Mouse (Mus musculus) ovary, postnatal 36 days (tissue): Measurements from ENCODE around the gene Klhl2.

ENCODE experiments used
- DNase-seq: peaks from one replicate; pipeline ENCODE4 v3.0.0; 2022; ENCODE audit warnings: low spot score, mixed read lengths

The Klhl2 gene

DNA sequence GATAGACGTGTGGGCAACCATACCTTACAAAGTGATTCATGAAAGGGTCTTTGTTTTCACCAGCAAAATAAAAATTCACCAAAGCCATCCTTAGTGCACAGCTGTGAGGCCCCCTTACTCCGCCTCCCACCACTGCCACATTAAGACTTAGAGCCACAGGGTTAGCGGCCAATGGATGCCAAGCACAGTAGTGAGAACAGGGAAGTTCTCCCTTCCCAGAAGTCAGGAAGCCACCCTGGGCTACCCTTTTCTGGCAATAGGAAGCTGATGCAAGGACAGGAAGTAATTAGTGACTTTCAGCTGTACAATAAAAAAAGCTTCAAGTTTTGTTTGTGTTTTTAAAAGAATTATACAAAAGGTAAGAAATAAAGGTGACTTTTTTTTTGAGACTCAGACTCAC is 18.2 kb downstream of the Klhl2 start:
- no peak for DNase-seq

DNA sequence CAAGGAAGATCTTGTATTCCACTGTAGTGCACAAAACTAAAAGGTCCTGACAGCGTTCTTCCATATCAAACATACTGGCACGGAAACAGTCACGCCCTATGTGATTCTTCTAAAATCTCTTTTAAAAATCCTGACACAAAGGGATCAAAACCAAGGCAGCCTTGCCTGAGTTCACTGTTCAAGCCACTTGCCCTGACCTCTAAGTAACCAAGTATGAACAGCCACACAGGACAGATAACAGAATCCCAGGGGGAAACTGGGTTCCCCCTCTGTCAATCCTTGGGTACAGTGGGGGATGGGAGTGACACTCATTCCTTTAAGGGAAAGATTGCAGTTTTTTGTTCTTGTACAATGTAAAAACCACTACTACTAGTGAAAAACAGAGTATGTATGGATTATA is 19.9 kb downstream of the Klhl2 start:
- DNase-seq = no peak

DNA sequence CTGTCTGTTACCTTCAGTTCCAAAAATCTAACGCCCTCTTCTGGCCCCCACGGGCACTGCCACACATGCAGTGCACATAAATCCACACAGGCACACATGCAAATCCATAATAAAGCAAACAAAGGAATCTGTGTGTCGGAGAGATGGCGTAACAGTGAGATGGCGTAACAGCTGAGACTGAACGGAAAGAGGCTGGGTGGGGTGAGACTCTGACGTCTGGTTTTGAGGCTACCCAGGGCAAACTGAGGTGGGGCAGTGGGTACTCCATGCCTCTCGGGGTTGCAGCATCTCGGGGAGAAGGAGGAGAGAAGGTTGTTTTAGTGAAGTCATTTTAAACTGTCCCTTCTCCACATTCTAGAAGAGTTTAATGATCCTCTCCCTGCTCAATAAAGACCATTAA is 20.4 kb downstream of the Klhl2 start:
- no peak for DNase-seq

DNA sequence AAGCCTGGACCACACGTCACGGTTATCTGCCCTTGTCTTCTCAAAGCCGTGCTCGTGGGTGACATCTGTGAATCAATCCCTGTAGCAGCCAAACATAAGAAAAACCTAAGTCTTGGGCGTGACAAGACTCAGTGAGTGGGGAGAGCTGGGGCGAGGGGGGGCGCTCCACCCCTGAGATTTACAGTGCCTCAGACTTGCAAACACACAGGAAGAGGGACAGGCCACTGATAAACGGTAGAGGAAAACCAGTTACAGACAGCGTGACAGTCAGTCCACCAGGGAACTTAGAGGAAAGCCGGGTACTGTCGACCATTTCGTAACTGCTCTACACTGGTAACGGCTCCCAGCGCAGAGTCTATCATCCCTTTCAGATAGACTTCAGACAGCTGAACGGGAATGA is 21.4 kb downstream of the Klhl2 start:
- DNase-seq = no peak

DNA sequence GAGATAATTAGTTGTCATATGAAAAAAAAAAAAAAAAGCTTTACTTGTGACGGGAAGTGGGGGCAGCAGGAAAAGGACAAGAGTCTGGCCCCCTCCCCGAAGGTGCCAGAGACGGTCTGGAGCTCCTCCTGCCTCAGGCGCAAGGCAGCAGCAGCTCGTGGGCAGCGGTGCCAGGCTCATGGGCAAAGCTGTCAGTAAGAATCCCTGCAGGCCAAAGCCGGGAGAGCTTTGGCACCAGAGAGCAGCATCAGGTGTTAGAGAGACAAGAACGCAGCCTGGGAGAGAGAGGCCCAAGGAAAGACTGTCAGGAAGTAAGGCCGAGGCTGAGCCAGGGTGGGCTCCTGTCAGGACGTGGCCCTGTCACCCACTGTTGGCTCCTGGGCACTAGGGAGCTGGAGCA is 22.5 kb downstream of the Klhl2 start:
- DNase-seq = no peak

DNA sequence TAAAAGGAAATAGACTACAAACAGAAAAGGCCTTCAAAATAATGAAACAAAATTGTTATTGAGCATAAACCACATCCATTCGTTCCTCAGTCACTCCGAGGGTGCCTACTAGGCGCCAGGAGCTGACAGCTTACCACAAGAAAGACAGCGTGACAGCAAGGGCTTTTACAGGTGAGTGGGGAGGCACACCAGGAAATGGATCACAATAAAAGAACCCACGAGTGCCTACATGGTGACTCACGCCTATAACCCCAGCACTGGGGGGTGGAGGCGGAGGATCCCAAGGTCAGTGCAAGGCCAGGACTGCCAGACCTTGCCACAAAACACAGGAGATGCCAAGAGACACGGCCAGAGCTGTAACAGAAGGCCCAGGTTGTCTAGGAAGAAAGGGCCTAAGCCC is 23.4 kb downstream of the Klhl2 start:
- DNase-seq = peak; percentile 64

DNA sequence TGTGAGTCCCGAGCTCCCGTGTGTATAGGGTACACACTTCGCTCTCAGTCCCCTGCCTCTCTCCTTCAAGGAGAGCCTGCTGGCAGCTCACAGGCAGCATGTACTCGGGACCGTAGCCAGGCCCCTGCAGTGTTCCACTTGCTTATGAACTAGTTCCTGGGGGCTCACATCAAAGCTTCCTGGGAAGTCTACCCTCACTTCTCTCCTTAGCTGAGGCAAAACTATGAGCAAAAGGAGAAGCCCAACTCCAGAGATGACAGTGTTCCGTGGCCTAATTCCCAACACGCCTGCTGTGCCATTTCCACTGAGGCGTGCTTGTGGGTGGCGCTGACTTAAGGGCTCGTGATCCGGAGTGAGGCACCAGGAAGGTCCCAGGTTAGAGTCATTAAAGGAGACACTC is 25.9 kb downstream of the Klhl2 start:
- DNase-seq = no peak

DNA sequence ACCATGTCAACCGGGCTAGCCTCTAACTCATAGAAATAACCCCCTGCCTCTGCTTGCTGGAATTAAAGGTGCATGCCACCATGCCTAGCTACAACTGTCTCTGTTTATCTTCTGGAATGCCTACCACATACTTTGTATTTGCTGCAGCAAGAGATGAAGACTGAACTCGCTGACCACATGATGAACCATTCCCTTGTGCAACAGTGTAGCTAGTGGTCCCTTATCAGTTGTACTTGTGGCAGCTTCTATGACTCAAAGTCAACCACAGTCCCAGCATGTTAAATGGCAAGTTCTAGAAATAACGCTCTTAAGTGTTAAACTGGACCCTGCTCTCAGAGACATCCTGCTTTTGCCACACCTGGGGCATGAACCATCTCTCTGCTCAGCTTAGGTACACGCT is 28.9 kb downstream of the Klhl2 start:
- DNase-seq = no peak

DNA sequence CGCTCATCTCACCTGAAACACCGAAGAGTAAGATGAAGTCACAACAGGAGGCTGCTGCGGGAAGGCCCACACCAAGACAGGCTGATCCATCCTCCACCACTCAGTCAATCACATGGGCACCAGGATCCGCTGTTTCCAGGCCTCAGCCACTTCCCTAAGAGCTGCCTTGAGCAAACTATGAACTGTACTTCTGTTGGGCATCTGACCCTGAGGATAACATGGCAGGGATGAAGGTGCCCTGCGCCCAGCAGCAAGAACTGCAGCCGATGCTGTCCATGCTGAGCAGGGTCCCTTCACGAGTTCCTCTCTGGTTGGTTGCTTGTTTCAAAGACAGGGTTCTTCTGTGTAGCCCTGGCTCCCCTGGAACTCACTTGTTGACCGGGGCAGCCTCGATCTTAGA is 38.0 kb downstream of the Klhl2 start:
- no peak for DNase-seq

DNA sequence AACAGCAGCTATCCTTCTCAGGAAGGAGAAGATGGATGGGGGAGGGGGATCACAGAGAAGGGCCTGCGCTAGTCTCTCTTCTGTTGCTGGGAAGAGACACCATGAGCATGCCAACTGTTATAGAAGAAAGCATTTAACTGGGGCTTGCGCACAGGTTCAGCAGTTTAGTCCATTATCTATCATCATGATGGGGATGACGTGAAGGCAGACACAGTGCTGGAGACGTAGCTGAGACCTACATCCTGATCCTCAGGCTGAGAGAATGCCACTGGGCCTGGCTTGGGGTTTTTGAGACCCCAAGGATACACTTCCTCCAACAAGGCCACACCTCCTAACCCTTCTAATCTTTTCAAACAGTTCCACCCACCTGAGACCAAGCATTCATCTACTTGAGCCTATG is 38.7 kb downstream of the Klhl2 start:
- no peak for DNase-seq

DNA sequence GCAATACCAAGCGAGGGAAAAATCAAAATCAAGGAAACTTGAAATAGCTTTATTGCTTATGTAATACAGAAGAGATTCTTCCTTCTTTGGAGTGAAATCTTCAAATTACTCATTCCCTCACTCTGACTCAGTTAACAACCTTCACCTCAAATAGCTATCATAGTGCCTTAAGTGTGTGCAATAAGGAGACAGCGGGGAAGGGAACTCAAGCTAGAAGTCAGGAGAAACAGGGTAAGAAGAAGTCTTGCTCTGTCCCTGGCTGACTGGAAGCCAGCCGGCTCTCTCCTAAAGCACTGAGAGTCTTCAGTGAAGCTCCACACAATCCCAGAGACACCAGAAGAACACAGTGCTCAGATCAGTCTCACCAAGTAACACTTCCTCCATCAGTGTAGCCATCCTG is 43.3 kb downstream of the Klhl2 start:
- no peak for DNase-seq

DNA sequence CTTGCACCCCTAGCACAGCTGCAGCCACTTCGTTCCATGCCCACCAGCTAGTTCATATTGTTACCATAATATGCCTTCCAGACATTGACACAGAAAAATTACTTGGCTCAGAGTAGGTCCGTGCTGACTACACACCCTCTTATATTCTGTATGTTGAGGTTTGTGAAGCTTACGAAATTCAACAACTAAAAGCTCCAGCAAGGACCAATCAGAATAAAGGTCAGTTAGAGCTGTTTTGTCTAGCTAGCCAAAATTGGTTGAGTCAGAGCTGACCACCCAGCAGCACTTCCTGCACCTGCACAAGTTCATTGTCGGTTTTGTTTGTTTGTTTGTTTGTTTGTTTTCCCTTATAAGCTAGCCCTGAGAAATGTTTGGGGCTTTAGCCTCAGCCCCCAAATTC is 44.8 kb downstream of the Klhl2 start:
- DNase-seq = no peak

DNA sequence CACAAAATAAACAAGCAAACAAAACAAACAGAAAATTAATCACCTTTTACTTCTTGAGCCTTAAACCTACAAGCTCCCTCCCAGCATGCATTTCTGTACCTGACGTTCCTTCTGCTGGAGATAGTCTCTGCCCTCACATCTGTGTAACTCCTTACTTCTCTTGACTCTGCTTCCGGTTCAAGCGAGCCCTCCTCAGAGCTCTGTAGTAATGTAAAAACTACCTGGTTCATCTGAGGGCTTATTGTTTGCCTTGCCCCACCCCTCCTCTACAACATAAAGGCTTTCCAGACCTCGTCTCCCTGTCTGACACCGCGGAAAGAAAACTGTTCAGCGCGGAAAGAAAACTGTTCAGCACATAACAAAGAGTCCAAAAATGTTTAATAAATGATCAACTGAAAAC is 50.5 kb downstream of the Klhl2 start:
- no peak for DNase-seq

DNA sequence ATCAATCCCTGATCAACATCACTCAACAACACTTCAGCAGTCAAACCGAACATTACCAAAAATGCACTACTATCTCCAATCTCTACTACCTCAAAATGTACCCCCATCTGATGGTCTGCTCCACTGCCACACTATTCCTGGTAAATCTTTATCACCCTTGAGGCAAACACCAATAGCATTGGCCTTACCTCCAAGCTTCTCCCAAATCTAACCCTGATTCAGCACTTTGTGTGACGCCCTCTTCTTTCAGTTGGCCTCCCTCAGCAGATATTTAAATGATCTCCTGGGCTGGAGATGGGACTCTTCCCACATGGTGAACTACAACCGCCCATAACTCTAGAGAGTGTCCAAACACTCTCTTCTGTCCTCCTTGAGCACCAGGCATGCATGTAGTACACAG is 51.3 kb downstream of the Klhl2 start:
- no peak for DNase-seq

DNA sequence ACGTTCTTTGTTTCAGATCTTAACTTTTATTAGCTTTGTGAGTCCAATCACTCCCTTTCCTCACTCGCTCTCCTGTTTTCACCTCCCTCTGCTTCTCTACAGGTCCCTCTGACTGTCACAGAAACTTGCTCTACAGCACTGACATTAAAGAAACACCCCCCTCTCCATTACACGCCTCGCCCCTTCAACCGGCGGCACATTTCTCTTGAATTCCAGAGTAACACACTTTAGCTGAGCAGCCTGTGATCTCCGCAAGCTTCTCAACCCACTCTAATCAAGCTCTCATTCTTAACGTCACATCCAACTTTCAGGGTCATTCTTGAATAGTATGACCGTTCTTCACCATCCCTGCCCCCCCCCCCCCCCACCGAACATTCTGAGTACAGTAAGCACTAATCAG is 52.1 kb downstream of the Klhl2 start:
- DNase-seq = no peak

DNA sequence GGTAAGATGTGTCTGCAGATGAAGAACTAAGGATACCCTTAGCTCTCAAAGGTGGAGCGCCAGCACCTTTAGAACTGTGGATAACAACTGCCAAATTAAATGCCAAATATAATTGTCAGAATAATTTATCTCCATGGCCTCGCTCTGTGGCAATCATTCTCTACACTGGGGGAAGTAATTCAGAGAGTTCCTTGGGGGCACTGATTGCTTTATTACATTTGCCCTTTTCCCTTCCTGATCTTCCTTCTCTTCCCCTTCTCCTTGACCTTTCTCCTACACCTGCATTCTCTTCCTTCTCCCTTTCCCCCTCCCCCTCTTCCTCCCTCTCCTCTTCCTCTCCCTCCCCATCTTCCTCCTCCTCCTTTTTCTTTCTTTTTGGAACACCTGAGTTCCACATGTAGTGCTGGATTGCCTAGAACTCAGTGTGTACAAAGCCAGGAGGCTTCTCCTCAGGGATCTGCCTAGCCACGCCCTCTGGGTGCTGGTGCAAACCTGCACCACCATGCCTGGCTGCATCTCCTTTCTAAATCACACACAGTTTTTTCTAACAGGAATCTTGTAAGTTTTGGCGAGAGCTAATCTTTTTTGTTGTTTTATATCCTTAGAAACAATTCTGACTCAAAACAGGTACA is 58.5 kb downstream of the Klhl2 start:
- no peak for DNase-seq

DNA sequence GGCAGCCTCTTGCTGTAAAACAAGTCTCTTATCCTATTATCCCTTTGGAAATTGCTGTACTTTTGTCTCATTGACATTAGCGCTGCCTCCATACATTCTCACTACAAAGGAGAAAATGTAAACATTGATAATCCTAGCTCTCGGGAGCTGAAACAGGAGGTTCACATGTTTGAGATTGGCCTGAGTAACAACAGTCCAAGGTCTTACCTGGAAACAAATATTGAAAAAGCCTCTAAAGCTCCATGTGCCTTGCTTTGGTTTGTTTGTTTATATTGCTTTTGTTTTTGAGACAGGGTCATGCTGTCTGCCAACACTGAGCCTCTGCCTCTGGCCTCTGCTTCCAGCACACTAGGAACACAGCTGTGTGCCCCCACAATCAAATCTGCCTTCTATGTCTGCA is 59.4 kb downstream of the Klhl2 start:
- no peak for DNase-seq

DNA sequence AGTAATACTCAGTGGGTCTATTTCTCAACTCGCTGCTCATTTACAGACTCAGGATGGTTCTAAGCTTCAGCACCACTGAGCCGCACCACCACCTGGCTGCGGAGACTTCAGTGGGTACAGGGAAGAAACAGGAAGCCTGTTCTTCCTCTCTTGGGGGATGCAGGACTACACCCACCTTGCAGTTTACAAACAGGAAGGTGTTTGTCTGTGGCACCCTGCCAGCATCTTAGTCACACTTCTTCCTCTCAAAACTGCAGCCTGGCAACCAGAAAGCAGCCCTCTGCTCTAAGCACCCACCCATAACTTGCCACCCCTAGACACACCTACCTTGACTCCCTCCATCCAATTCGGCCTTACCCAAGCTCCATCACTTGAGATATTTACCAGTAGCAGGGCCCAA is 61.1 kb downstream of the Klhl2 start:
- DNase-seq = no peak

DNA sequence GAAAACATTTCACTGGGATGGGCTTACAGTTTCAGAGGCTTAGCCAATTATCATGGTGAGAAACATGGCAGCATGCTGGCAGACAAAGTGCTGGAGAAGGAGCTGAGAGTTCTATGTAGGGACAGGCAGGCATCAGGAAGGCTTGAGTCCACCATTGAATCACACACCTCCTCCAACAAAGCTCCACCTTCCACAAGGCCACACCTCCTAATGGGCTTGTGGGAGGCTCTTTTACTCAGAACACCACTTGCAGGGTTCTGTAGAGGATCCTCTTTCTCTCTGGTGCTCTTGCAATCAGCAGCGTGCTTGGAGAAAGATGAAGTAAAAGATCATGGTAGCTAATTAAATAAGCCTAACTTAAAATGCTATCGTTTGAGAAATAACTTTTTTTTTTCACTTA is 63.0 kb downstream of the Klhl2 start:
- no peak for DNase-seq

DNA sequence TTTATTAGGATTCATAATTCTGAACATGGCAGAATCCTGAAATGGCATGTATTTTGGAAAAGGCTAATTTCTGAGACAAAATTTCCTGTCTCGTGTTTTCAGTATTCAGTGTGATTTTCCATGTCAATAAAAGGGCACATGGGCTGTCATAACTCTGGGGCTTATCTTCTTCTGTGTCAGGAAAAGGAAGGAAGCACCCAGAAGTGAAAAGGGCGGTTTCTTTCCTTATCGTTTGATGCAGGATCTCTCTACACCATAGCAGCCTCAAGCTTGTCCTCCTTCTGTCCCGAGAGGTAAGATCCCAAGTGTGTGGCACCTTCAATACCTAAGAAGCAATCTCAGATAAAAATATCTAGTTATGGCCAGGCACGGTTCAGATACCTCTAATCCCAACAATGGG is 65.6 kb downstream of the Klhl2 start:
- DNase-seq = no peak

DNA sequence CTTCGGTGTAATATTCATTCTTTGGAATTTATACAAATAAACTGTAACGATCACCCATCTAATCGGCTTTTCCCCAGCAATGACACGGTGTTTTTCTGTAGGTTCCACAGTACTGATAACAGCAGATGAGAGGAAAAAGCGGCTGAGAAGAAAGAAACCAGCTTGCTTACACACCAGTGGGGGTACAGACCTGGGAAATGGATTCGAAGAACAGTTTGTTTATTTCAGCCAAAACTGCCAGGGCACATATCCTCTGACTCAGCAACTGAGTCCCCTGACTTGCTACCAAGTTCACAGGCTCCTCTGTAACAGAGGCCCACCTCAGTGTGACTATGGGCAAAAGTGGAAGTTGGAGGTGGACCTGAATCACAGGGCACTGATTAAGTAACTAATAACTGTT is 67.9 kb downstream of the Klhl2 start:
- no peak for DNase-seq

DNA sequence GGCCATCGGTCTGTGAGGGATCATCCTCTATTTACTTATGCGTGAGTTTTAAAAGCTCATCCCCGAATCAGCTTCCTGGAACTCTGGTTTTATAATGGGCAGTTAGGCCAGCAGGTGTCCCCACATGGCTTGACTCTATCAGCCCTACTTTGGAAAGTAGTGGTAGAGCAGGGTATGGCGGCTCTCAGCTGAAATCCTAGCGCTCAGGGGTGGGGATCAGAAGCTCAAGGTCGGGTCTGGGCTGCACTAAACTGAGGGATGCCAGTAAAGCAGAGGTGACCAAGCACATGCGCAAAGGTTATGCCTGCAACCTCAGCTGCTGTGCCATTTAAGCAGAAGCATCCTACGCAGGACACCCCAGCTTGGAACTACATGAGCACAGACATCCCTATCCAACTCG is 71.9 kb downstream of the Klhl2 start:
- peak; percentile 13 for DNase-seq

DNA sequence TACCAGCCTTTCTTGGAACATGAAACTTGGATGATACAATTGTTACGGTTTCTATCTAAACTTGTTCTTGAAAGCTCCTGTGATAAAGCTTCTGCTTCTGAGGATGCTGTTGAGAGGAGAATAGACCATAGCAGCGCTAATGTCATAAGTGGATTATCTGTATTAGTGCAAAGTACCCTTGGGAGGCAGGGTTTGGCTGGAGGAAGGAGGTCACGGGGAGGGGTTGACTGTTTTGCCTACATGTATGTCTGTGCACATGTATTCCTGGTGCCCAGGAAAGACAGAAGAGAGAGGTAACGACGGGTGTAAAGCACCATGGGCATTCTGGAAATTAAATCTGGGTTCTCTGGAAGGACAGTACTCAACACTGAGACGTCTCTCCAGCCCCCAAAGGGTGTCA is 75.7 kb downstream of the Klhl2 start:
- no peak for DNase-seq

DNA sequence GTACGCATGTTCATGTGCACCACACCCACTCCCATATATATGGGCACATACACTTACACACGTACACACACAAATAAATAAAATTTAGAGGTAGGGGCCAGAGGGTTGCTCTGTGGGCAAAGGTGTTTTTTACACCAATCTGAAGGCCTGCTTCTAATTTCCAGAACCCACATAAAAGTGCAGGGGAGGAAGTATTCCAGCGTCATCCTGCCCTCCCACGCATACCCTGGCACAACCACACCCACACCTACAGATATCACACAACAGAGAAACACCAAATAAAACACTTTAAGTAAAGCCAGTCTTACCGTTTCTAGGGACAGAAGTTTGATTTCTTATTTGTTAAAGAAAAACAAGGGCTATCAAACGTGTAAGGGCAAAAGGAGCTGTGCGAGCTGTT is 79.0 kb downstream of the Klhl2 start:
- DNase-seq = no peak

DNA sequence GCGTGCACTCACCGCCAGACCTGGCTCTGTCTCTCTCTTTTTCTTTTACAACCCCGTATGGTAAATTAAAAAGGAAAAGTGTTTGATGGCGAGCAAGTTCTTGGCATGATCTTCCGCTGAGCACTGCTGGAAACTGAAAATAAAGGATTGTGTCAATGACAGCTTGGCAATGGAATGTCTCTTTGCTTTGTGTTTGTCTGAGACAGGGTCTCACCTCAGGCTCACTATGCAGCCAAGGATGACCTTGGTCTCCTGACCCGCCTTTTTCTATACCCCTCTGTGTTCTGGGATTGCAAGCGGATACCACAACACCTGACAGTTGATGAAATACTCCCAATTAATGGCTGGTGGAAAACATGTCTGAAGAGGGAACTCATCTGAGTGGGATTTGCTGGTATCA is 80.2 kb downstream of the Klhl2 start:
- DNase-seq = no peak
